Mouse (Mus musculus) lung, embryonic 14.5 days (tissue): ENCODE measurements around the gene Rpgrip1. TPM values are rescaled to one million over a fixed set of nuclear protein-coding genes. Genes with fewer than 3 reads are reported as not detected.

Source experiments
- ATAC-seq: fragments of 200-750 bp; cut with Nextera tagmentation; 2 replicates; pipeline ENCODE4 v1.8.0; 2017; ENCODE audit warnings: mild to moderate bottlenecking, moderate TSS enrichment, moderate library complexity; ENCODE audit not compliant: insufficient read depth
- DNase-seq: peaks from one replicate; pipeline ENCODE4 v3.0.0-alpha.2; 2015
- H3K27ac ChIP-seq: fragments of 300-500 bp; sonication (generic); 2 replicates; pipeline ENCODE4 v1.5.1; 2014; ENCODE audit warnings: low read depth, mild to moderate bottlenecking, moderate library complexity
- H3K27me3 ChIP-seq: fragments of 300-500 bp; sonication (generic); 2 replicates; pipeline ENCODE4 v1.6.1; 2014; ENCODE audit warnings: low read length, control low read depth; ENCODE audit not compliant: insufficient read depth
- H3K36me3 ChIP-seq: fragments of 300-500 bp; sonication (generic); 2 replicates; pipeline ENCODE4 v1.6.1; 2014; ENCODE audit warnings: control low read depth; ENCODE audit not compliant: insufficient read depth
- H3K4me1 ChIP-seq: fragments of 300-500 bp; sonication (generic); 2 replicates; pipeline ENCODE4 v1.6.1; 2014; ENCODE audit warnings: antibody characterized with exemption, control low read depth; ENCODE audit not compliant: insufficient read depth
- H3K4me2 ChIP-seq: fragments of 300-500 bp; sonication (generic); 2 replicates; pipeline ENCODE4 v1.6.1; 2014; ENCODE audit warnings: mild to moderate bottlenecking
- H3K4me3 ChIP-seq: fragments of 300-500 bp; sonication (generic); 2 replicates; pipeline ENCODE4 v1.5.1; 2014; ENCODE audit warnings: low read depth, low read length
- H3K9ac ChIP-seq: fragments of 300-500 bp; sonication (generic); 2 replicates; pipeline ENCODE4 v1.6.1; 2014
- H3K9me3 ChIP-seq: fragments of 300-500 bp; sonication (generic); 2 replicates; pipeline ENCODE4 v1.6.1; 2016; ENCODE audit warnings: low read depth, low read length, control low read depth
- CTCF ChIP-seq: IDR thresholded peaks from 2 replicates; pipeline ENCODE4 v1.5.1; 2016; ENCODE audit warnings: antibody characterized with exemption, low read depth
- WGBS: fragments of 180-500 bp; shearing (Covaris S2); extraction: QIAGEN DNeasy Blood & Tissue Kit; methylation state at CpG from one replicate; pipeline ENCODE4 v1.1.7; 2014; 5-methylcytosine and 5-hydroxymethylcytosine counted together
- polyA plus RNA-seq: library from polyadenylated mRNA; unstranded; fragments of >200 nt; fragmentation: Nextera tagmentation; extraction: Ambion mirVana; gene quantifications from 2 replicates; pipeline ENCODE4 v1.2.1, GENCODE M21; 2014

Rpgrip1 gene
- polyA plus RNA-seq, 1 experiment from 2014 or later, result 76.1 TPM

DNA sequence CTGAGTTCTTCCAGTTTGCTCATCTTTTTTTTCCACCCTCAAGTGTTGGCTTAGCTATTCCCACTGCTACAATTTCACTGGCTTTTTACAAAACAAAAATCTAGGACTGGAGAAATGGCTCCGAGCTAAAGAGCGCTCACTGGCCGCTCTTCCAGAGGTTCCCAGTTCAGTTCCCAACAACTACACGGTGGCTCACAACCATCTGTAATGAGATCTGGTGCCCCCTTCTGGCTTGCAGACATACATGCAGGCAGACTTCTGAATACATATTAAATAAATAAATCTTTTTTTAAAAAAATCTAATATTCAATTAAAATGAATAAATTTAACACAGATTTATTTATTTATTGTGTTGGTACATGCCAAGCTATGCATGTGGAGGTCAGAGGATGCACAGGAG, 36.0 kb downstream of the Rpgrip1 start:
- no peaks in the 10 kb centered on the region for H3K9me3 ChIP-seq
- H3K4me3 ChIP-seq, result no peak overlapping the region
- TF ChIP-seq CTCF, result peak; percentile 50
- H3K27ac ChIP-seq, result no peak overlapping the region
- no peaks in the 10 kb centered on the region for H3K4me1 ChIP-seq
- no peak overlapping the region for H3K9ac ChIP-seq
- ATAC-seq (no peak), DNase-seq (peak; percentile 53)
- no peak overlapping the region for H3K4me2 ChIP-seq
- WGBS, result 59% methylated on average over 4 of the region's 4 CpGs
- no peaks in the 10 kb centered on the region for H3K36me3 ChIP-seq
- H3K27me3 ChIP-seq, result no peaks in the 10 kb centered on the region

DNA sequence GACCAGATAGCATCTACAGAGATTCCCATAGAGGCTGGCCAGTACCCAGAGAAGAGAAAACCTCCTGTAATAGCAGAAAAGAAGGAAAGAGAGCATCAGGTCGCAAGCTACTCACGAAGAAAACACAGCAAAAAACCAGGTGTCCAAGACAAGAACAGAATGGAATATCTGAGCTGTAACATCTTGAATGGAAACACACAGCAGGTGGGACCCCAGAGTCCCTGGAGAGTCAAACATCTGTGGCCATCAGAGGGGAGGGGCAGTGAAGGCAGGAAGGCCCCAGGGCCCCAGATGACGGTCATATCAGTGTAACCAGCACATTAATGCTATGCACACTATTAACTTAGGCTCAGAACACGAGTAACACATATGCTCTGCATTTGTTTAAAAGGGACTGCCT, 39.4 kb downstream of the Rpgrip1 start:
- H3K27me3 ChIP-seq, result no peaks in the 10 kb centered on the region
- DNase-seq, result no peak
- WGBS, result 58% methylated on average over 4 of the region's 4 CpGs
- no peak overlapping the region for H3K4me2 ChIP-seq
- ATAC-seq, result no peak
- no peak for TF ChIP-seq CTCF
- no peak overlapping the region for H3K9ac ChIP-seq
- no peak overlapping the region for H3K27ac ChIP-seq
- H3K4me3 ChIP-seq, result no peak overlapping the region
- H3K36me3 ChIP-seq, result no peaks in the 10 kb centered on the region
- no peaks in the 10 kb centered on the region for H3K9me3 ChIP-seq
- H3K4me1 ChIP-seq, result no peaks in the 10 kb centered on the region

DNA sequence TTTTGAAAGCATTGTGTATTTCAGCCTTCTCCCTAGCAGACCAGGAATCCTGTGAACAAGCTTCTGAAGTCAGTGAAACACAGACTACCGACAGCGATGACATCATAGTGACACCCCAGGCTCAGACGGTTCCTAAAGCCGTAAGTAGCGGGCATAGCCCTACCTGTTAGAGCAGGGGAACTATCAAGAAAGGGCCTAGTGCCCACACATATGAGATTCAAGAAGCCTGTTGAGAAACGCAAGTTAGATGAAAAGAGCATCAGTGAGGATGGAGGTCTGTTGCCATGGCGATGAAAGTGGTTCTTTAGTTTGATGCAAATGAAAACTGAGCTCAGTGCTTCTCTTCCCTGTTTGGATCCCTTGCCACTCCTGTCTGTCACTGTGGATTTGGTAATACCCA, 41.7 kb downstream of the Rpgrip1 start:
- TF ChIP-seq CTCF, result no peak
- H3K9ac ChIP-seq, result no peak overlapping the region
- no peaks in the 10 kb centered on the region for H3K9me3 ChIP-seq
- H3K27ac ChIP-seq, result no peak overlapping the region
- ATAC-seq (no peak), DNase-seq (no peak)
- H3K4me1 ChIP-seq, result no peaks in the 10 kb centered on the region
- 38% methylated on average over 7 of the region's 7 CpGs for WGBS
- H3K36me3 ChIP-seq, result no peaks in the 10 kb centered on the region
- H3K4me3 ChIP-seq, result no peak overlapping the region
- no peaks in the 10 kb centered on the region for H3K27me3 ChIP-seq
- H3K4me2 ChIP-seq, result no peak overlapping the region

GRCm38 (mm10) chr14:52152613-52153012, 42.1 kb downstream of the Rpgrip1 start:
- no peaks in the 10 kb centered on the region for H3K4me1 ChIP-seq
- H3K36me3 ChIP-seq, result no peaks in the 10 kb centered on the region
- TF ChIP-seq CTCF, result no peak
- 46% methylated on average over 3 of the region's 3 CpGs for WGBS
- DNase-seq (no peak), ATAC-seq (no peak)
- no peaks in the 10 kb centered on the region for H3K9me3 ChIP-seq
- H3K4me2 ChIP-seq, result no peak overlapping the region
- no peak overlapping the region for H3K4me3 ChIP-seq
- H3K27ac ChIP-seq, result no peak overlapping the region
- H3K9ac ChIP-seq, result no peak overlapping the region
- no peaks in the 10 kb centered on the region for H3K27me3 ChIP-seq

GRCm38 (mm10) chr14:52155008-52155407, 44.5 kb downstream of the Rpgrip1 start:
- Histone ChIP-seq H3K4me1 (no peaks in the 10 kb centered on the region), H3K36me3 (peaks cover 20% of the 10 kb centered on the region), H3K9ac (no peak overlapping the region), H3K27ac (no peak overlapping the region), H3K4me3 (no peak overlapping the region), H3K9me3 (no peaks in the 10 kb centered on the region), H3K4me2 (no peak overlapping the region), H3K27me3 (no peaks in the 10 kb centered on the region)
- ATAC-seq, result no peak
- no peak for TF ChIP-seq CTCF
- 81% methylated on average over 2 of the region's 2 CpGs for WGBS
- DNase-seq, result no peak

DNA sequence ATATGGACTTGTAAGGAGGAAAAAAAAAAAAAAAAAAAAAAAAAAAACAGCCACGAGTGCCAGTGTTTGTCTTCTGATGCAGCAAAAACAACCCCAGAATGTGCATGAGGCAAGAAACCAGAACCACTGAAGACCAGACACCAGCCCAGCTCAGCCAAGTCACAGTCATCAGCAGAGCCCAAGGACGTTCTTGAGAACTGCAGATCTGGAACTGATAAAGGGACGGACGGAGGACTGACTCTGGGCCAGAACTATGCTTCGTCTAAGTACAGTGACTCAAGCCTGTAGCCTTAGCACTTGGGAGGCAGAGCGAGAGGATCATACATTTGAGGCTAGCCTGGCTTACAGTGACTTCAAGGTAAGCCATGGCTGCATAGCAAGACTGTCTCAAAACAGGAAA, 50.4 kb downstream of the Rpgrip1 start:
- H3K36me3 ChIP-seq, result peaks cover 73% of the 10 kb centered on the region
- 77% methylated on average over 6 of the region's 6 CpGs for WGBS

GRCm38 (mm10) chr14:52166571-52166970, 56.1 kb downstream of the Rpgrip1 start:
- TF ChIP-seq CTCF, result no peak
- ATAC-seq, result no peak
- H3K4me2 ChIP-seq, result no peak overlapping the region
- 93% methylated on average over 2 of the region's 2 CpGs for WGBS
- no peak overlapping the region for H3K27ac ChIP-seq
- no peaks in the 10 kb centered on the region for H3K27me3 ChIP-seq
- DNase-seq, result no peak
- H3K9me3 ChIP-seq, result no peaks in the 10 kb centered on the region
- no peak overlapping the region for H3K4me3 ChIP-seq
- no peak overlapping the region for H3K9ac ChIP-seq
- H3K36me3 ChIP-seq, result peaks cover 71% of the 10 kb centered on the region
- H3K4me1 ChIP-seq, result no peaks in the 10 kb centered on the region

More for the DNA sequence above, 50.4 kb downstream of the Rpgrip1 start:
- H3K9me3 ChIP-seq, result no peaks in the 10 kb centered on the region
- H3K27me3 ChIP-seq, result no peaks in the 10 kb centered on the region
- H3K9ac ChIP-seq, result no peak overlapping the region
- H3K27ac ChIP-seq, result no peak overlapping the region
- no peak overlapping the region for H3K4me3 ChIP-seq
- DNase-seq (no peak), ATAC-seq (no peak)
- no peak overlapping the region for H3K4me2 ChIP-seq
- H3K4me1 ChIP-seq, result no peaks in the 10 kb centered on the region
- no peak for TF ChIP-seq CTCF

GRCm38 (mm10) chr14:52188788-52189187, 78.3 kb downstream of the Rpgrip1 start:
- H3K9ac ChIP-seq, result no peak overlapping the region
- no peaks in the 10 kb centered on the region for H3K4me1 ChIP-seq
- no peak overlapping the region for H3K27ac ChIP-seq
- 73% methylated on average over 1 of the region's 1 CpGs for WGBS
- ATAC-seq, result no peak
- H3K9me3 ChIP-seq, result no peaks in the 10 kb centered on the region
- H3K27me3 ChIP-seq, result no peaks in the 10 kb centered on the region
- no peak for DNase-seq
- H3K4me2 ChIP-seq, result no peak overlapping the region
- no peak overlapping the region for H3K4me3 ChIP-seq
- H3K36me3 ChIP-seq, result peaks cover 27% of the 10 kb centered on the region
- no peak for TF ChIP-seq CTCF
